Mouse (Mus musculus) erythroblast, embryonic 14.5 days (primary cell): ENCODE measurements at regions not wholly inside any gene's neighbourhood (a gene's known extent, or its start where the extent isn't known, plus 50 kb on each side); places are given as distances from the start of the nearest gene placed in this dataset.

Experiments used
- GATA1 ChIP-seq: IDR thresholded peaks from 2 replicates; pipeline ENCODE4 v1.6.1; 2012; ENCODE audit warnings: low read length, inconsistent platforms, mixed read lengths
- TAL1 ChIP-seq: IDR thresholded peaks from 3 replicates; pipeline ENCODE4 v1.6.1; 2012; ENCODE audit warnings: low read length, inconsistent platforms, mixed read lengths

DNA sequence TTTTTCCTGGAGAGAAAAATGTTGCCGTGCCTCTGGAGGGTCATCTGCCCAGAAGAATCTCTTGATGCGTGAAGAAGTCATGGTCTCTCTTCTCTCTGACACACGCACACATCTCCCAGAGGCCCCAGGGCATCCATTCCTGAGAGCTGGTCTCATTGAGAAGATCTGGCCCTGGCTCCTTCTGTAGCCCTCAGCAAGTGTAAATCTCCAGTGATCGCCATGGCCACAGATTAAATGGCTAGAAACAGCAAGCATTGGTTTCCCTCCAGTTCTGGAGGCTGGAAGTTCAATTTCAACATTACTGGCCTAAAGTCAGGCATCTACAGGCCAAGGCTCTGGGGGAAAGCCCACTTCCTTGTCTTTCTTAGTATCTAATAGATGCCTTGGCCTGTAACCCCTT is 155.9 kb downstream of the Zfp36l2 start:
- TF ChIP-seq GATA1 (no peak), TAL1 (no peak)
